Mouse (Mus musculus): ENCODE measurements around the gene Thap8. TPM values are rescaled to one million over a fixed set of nuclear protein-coding genes. Genes with fewer than 3 reads are reported as not detected.

Thap8 gene
- 0.63 TPM for polyA plus RNA-seq (2014; fragmentation: Illumina TruSeq; extraction: RNeasy Lipid Tissue Mini Kit (QIAGEN cat#74804); ENCODE audit: low read depth, low replicate concordance)

GRCm38 (mm10) chr7:30279951-30280669, at the start of gene Thap8, which contains the start of gene Wdr62:
Gene Thap8, plus strand, starts transcription at chr7:30280094.
Gene Wdr62, minus strand, starts transcription at chr7:30280419.

DNA sequence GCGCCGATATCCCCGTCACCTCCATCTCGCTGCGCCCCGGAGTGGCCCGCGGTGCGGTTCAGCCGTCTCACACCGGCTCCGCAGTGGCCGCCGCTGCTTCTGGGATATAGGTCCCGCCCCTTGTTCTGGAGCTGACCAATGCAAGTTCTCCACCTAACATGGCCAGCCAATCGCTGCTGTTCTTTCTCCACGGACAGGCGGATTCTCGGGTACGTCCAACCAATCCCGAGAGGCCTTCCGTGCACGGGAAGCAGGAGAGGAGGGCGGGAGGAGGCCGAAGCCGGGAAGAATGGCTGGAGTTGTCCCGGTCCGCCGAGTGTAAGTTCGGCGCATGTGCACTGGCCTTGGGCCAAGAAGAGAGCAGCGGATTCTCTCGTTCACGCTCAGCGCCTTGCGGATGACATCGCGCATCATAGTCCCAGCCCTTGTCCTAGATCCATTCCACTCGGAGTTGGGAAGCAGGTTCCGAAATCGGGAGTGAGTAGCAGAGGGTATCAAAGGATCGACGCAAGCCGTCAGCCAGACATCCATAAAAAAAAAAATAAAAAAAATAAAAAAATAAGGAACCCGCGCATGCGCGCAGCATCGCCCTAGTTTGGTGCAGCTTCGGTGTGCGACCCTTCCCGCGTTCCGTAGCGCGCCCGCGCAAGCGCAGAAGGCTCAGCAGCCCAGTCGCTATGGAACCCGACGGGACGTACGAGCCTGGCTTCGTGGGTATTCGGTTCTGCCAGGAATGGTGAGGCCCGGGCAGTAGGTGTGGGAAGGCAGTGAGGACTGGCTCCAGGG, 48.0 kb upstream of the Thap8 start, which contains the start of the genes Polr2i and Tbcb:
Gene Polr2i, plus strand, starts transcription at position 280 of the 786 bp plus-strand sequence.
Gene Tbcb, minus strand, starts transcription at position 604 of the 786 bp plus-strand sequence.

GRCm38 (mm10) chr7:30235625-30236024, 44.3 kb upstream of the Thap8 start, which contains the start of gene Ovol3:
Gene Ovol3, minus strand, starts transcription at chr7:30235725.

GRCm38 (mm10) chr7:30291215-30292131, 11.6 kb downstream of the Thap8 start, which contains the start of gene Clip3:
Gene Clip3, plus strand, starts transcription at chr7:30291728.

DNA sequence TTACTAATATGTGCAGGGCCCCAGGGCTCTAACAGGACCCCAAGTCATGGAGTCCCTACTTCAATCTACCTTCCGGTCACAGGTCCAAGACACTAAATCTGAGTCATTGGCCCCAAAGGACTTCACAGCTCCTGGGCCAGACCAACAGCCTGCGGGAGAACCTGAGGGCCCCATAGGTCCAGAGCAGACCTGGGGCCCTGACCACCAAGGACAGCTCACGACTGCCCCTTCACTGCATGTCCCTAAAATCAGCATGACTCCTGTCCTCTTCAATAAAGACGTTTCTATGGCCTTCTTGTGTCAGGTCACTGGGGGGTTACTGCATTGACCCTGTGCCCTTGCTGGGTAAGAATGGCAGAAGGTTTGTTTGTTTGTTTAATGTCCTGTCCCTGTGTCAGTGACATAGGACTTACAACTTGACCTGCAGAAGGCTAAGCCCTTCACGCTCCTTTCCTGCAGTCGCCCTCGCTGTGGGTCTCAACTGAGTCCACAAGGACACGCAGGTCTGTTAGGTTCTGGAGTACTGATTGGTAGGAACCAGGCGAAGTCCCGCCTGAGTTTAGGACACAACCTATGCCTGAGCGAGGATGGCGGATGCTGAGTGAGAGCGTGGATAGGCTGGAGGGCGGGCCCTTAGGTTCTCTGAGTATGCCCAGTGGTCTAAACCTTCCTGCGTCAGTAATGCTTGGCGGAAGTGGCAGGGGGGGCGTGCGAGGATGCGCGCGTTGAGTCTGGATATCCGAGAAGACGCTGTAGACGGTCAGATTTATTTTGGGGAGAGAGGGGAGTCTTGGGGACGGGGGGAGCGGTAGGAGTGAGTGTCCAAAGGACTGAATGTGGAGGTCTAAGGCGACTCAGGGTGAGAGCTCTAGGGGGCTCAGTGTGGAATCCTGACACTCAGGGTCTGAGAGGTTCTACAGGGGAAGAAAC, 28.4 kb downstream of the Thap8 start, which contains the start of gene Alkbh6:
Gene Alkbh6, plus strand, starts transcription at position 642 of the 930 bp plus-strand sequence.

DNA sequence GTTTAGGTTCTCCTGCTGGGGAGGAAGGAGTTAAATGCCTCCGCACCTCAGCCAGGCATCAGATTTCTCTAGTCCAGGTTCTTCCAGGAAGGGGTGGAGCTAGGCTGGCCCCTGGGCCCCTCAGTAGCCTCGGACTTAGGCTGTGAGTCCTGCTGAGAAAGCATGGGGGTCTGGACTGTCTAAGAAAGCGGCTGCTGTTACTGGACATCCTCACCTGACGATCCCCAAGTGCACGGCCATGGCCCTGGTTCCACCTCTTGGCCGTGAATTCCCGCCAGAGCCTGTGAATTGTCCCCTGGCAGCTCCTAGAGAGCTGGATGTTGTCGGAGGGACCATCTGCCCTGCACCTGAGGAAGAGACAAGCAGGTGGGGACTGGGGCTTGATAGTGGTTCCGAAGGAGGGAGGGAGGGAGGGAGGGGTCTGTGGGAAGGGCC, 34.8 kb downstream of the Thap8 start, which contains the start of gene Syne4:
Gene Syne4, plus strand, starts transcription at position 87 of the 435 bp plus-strand sequence.

GRCm38 (mm10) chr7:30321539-30322284, 41.8 kb downstream of the Thap8 start, which contains the start of gene E130208F15Rik:
Gene E130208F15Rik, plus strand, starts transcription at chr7:30321740.

DNA sequence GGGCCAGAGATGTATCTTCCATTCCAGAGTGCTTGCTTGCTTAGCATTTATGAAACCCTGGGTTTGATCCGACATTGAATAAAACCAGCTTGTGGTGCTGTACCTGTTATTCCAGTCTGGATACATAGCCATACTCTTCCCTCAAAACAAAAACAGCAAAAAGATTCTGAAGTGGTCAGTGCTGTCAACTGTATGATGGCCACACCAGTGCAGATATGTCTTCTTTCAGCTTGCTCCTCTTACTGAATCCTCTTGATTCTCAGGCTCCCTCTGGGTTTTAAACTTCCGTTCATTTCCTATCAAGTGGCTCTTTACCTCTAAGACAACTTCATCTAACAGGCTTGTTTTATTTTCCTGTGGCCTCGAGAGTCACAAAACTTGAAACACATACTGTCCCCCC, 43.9 kb downstream of the Thap8 start, which contains the start of gene Sdhaf1:
Gene Sdhaf1, minus strand, starts transcription at position 101 of the 400 bp plus-strand sequence.

Other genes with a start within 250 kb of the Thap8 start
- gene Zfp14, start 228.7 kb upstream of the Thap8 start, polyA plus RNA-seq (2014; fragmentation: Illumina TruSeq; extraction: RNeasy Lipid Tissue Mini Kit (QIAGEN cat#74804); ENCODE audit: low read depth, low replicate concordance): 2.4 TPM
- 2.5 TPM for gene Zfp82, start 207.2 kb upstream of the Thap8 start, polyA plus RNA-seq (2014; fragmentation: Illumina TruSeq; extraction: RNeasy Lipid Tissue Mini Kit (QIAGEN cat#74804); ENCODE audit: low read depth, low replicate concordance)
- 0.41 TPM for gene Gm26920, start 189.7 kb upstream of the Thap8 start, polyA plus RNA-seq (2014; fragmentation: Illumina TruSeq; extraction: RNeasy Lipid Tissue Mini Kit (QIAGEN cat#74804); ENCODE audit: low read depth, low replicate concordance)
- gene Zfp566, start 189.6 kb upstream of the Thap8 start, polyA plus RNA-seq (2014; fragmentation: Illumina TruSeq; extraction: RNeasy Lipid Tissue Mini Kit (QIAGEN cat#74804); ENCODE audit: low read depth, low replicate concordance): 1.9 TPM
- 31.7 TPM for gene Zfp260, start 185.3 kb upstream of the Thap8 start, polyA plus RNA-seq (2014; fragmentation: Illumina TruSeq; extraction: RNeasy Lipid Tissue Mini Kit (QIAGEN cat#74804); ENCODE audit: low read depth, low replicate concordance)
- gene Zfp382, start 158.2 kb upstream of the Thap8 start, polyA plus RNA-seq (2014; fragmentation: Illumina TruSeq; extraction: RNeasy Lipid Tissue Mini Kit (QIAGEN cat#74804); ENCODE audit: low read depth, low replicate concordance): 11.5 TPM
- 13.3 TPM for gene Zfp146, start 110.3 kb upstream of the Thap8 start, polyA plus RNA-seq (2014; fragmentation: Illumina TruSeq; extraction: RNeasy Lipid Tissue Mini Kit (QIAGEN cat#74804); ENCODE audit: low read depth, low replicate concordance)
- gene Cox7a1, start 96.0 kb upstream of the Thap8 start, polyA plus RNA-seq (2014; fragmentation: Illumina TruSeq; extraction: RNeasy Lipid Tissue Mini Kit (QIAGEN cat#74804); ENCODE audit: low read depth, low replicate concordance): 0.74 TPM
- 117 TPM for gene Capns1, start 81.3 kb upstream of the Thap8 start, polyA plus RNA-seq (2014; fragmentation: Illumina TruSeq; extraction: RNeasy Lipid Tissue Mini Kit (QIAGEN cat#74804); ENCODE audit: low read depth, low replicate concordance)
- 3.9 TPM for gene Polr2i, start 48.1 kb upstream of the Thap8 start, polyA plus RNA-seq (2014; fragmentation: Illumina TruSeq; extraction: RNeasy Lipid Tissue Mini Kit (QIAGEN cat#74804); ENCODE audit: low read depth, low replicate concordance)
- 8.5 TPM for gene Tbcb, start 47.8 kb upstream of the Thap8 start, polyA plus RNA-seq (2014; fragmentation: Illumina TruSeq; extraction: RNeasy Lipid Tissue Mini Kit (QIAGEN cat#74804); ENCODE audit: low read depth, low replicate concordance)
- gene Ovol3, start 44.4 kb upstream of the Thap8 start, polyA plus RNA-seq (2014; fragmentation: Illumina TruSeq; extraction: RNeasy Lipid Tissue Mini Kit (QIAGEN cat#74804); ENCODE audit: low read depth, low replicate concordance): not detected
- 22.5 TPM for gene Wdr62, start 325 bp downstream of the Thap8 start, polyA plus RNA-seq (2014; fragmentation: Illumina TruSeq; extraction: RNeasy Lipid Tissue Mini Kit (QIAGEN cat#74804); ENCODE audit: low read depth, low replicate concordance)
- 9.1 TPM for gene Clip3, start 11.6 kb downstream of the Thap8 start, polyA plus RNA-seq (2014; fragmentation: Illumina TruSeq; extraction: RNeasy Lipid Tissue Mini Kit (QIAGEN cat#74804); ENCODE audit: low read depth, low replicate concordance)
- gene Alkbh6, start 28.6 kb downstream of the Thap8 start, polyA plus RNA-seq (2014; fragmentation: Illumina TruSeq; extraction: RNeasy Lipid Tissue Mini Kit (QIAGEN cat#74804); ENCODE audit: low read depth, low replicate concordance): 1.8 TPM
- 0.78 TPM for gene Syne4, start 34.7 kb downstream of the Thap8 start, polyA plus RNA-seq (2014; fragmentation: Illumina TruSeq; extraction: RNeasy Lipid Tissue Mini Kit (QIAGEN cat#74804); ENCODE audit: low read depth, low replicate concordance)
- 0.57 TPM for gene E130208F15Rik, start 41.6 kb downstream of the Thap8 start, polyA plus RNA-seq (2014; fragmentation: Illumina TruSeq; extraction: RNeasy Lipid Tissue Mini Kit (QIAGEN cat#74804); ENCODE audit: low read depth, low replicate concordance)
- gene Sdhaf1, start 43.8 kb downstream of the Thap8 start, polyA plus RNA-seq (2014; fragmentation: Illumina TruSeq; extraction: RNeasy Lipid Tissue Mini Kit (QIAGEN cat#74804); ENCODE audit: low read depth, low replicate concordance): 2.2 TPM
- not detected for gene Lrfn3, start 82.7 kb downstream of the Thap8 start, polyA plus RNA-seq (2014; fragmentation: Illumina TruSeq; extraction: RNeasy Lipid Tissue Mini Kit (QIAGEN cat#74804); ENCODE audit: low read depth, low replicate concordance)
- not detected for gene Tyrobp, start 133.7 kb downstream of the Thap8 start, polyA plus RNA-seq (2014; fragmentation: Illumina TruSeq; extraction: RNeasy Lipid Tissue Mini Kit (QIAGEN cat#74804); ENCODE audit: low read depth, low replicate concordance)
- gene Hcst, start 139.8 kb downstream of the Thap8 start, polyA plus RNA-seq (2014; fragmentation: Illumina TruSeq; extraction: RNeasy Lipid Tissue Mini Kit (QIAGEN cat#74804); ENCODE audit: low read depth, low replicate concordance): not detected
- gene Nfkbid, start 141.6 kb downstream of the Thap8 start, polyA plus RNA-seq (2014; fragmentation: Illumina TruSeq; extraction: RNeasy Lipid Tissue Mini Kit (QIAGEN cat#74804); ENCODE audit: low read depth, low replicate concordance): 0.10 TPM
- 1.3 TPM for gene Aplp1, start 165.4 kb downstream of the Thap8 start, polyA plus RNA-seq (2014; fragmentation: Illumina TruSeq; extraction: RNeasy Lipid Tissue Mini Kit (QIAGEN cat#74804); ENCODE audit: low read depth, low replicate concordance)
- not detected for gene Kirrel2, start 177.6 kb downstream of the Thap8 start, polyA plus RNA-seq (2014; fragmentation: Illumina TruSeq; extraction: RNeasy Lipid Tissue Mini Kit (QIAGEN cat#74804); ENCODE audit: low read depth, low replicate concordance)
- 0.07 TPM for gene Nphs1, start 178.2 kb downstream of the Thap8 start, polyA plus RNA-seq (2014; fragmentation: Illumina TruSeq; extraction: RNeasy Lipid Tissue Mini Kit (QIAGEN cat#74804); ENCODE audit: low read depth, low replicate concordance)
- gene Prodh2, start 213.5 kb downstream of the Thap8 start, polyA plus RNA-seq (2014; fragmentation: Illumina TruSeq; extraction: RNeasy Lipid Tissue Mini Kit (QIAGEN cat#74804); ENCODE audit: low read depth, low replicate concordance): not detected